Mouse (Mus musculus) forebrain, postnatal 0 days (tissue): ENCODE results near the gene Kcnn1. TPM values are rescaled to one million over a fixed set of nuclear protein-coding genes. Genes with fewer than 3 reads are reported as not detected.

Experiments used
- ATAC-seq: fragments of 200-750 bp; cut with Nextera tagmentation; 2 replicates; pipeline ENCODE4 v1.8.0; 2017; ENCODE audit warnings: mild to moderate bottlenecking, moderate library complexity
- DNase-seq: peaks from one replicate; pipeline ENCODE4 v3.0.0-alpha.2; 2015
- H3K27ac ChIP-seq: fragments of 300-500 bp; sonication (generic); 2 replicates; pipeline ENCODE4 v1.5.1; 2014; ENCODE audit warnings: low read depth, mild to moderate bottlenecking, antibody characterized with exemption, low read length, moderate library complexity, mixed read lengths
- H3K27me3 ChIP-seq: fragments of 300-500 bp; sonication (generic); 2 replicates; pipeline ENCODE4 v1.6.1; 2014; ENCODE audit warnings: mild to moderate bottlenecking, low read length, mixed read lengths; ENCODE audit not compliant: insufficient read depth
- H3K36me3 ChIP-seq: fragments of 300-500 bp; sonication (generic); 2 replicates; pipeline ENCODE4 v1.6.1; 2014; ENCODE audit warnings: mild to moderate bottlenecking, moderate library complexity; ENCODE audit not compliant: insufficient read depth
- H3K4me1 ChIP-seq: fragments of 300-500 bp; sonication (generic); 2 replicates; pipeline ENCODE4 v1.6.1; 2014; ENCODE audit warnings: antibody characterized with exemption; ENCODE audit not compliant: insufficient read depth
- H3K4me2 ChIP-seq: fragments of 300-500 bp; sonication (generic); 2 replicates; pipeline ENCODE4 v1.6.1; 2014; ENCODE audit warnings: low read depth, mild to moderate bottlenecking, moderate library complexity
- H3K4me3 ChIP-seq: fragments of 300-500 bp; sonication (generic); 2 replicates; pipeline ENCODE4 v1.5.1; 2014; ENCODE audit warnings: low read depth, low read length, mixed read lengths
- H3K9ac ChIP-seq: fragments of 300-500 bp; sonication (generic); 2 replicates; pipeline ENCODE4 v1.6.1; 2014; ENCODE audit warnings: mild to moderate bottlenecking
- H3K9me3 ChIP-seq: fragments of 300-500 bp; sonication (generic); 2 replicates; pipeline ENCODE4 v1.6.1; 2016; ENCODE audit warnings: low read length
- CTCF ChIP-seq: sonication (generic); IDR thresholded peaks from 2 replicates; pipeline ENCODE4 v1.5.1; 2016; ENCODE audit warnings: antibody characterized with exemption, control low read depth, low read depth
- WGBS: fragments of 180-500 bp; shearing (Covaris S2); extraction: QIAGEN DNeasy Blood & Tissue Kit; methylation state at CpG from one replicate; pipeline ENCODE4 v1.1.7; 2014; 5-methylcytosine and 5-hydroxymethylcytosine counted together
- polyA plus RNA-seq: library from polyadenylated mRNA; unstranded; fragments of >200 nt; fragmentation: Nextera tagmentation; extraction: Ambion mirVana; gene quantifications from 2 replicates; pipeline ENCODE4 v1.2.1, GENCODE M21; 2015
- total RNA-seq: library from RNA; depleted of rRNA; stranded (reverse); fragments of >200 nt; gene quantifications from 2 replicates; pipeline ENCODE4 v1.2.3, GENCODE M21; 2014

Gene Kcnn1
- total and polyA plus RNA-seq, 2 experiments from 2014 or later: 9.8 to 20.5 TPM

DNA sequence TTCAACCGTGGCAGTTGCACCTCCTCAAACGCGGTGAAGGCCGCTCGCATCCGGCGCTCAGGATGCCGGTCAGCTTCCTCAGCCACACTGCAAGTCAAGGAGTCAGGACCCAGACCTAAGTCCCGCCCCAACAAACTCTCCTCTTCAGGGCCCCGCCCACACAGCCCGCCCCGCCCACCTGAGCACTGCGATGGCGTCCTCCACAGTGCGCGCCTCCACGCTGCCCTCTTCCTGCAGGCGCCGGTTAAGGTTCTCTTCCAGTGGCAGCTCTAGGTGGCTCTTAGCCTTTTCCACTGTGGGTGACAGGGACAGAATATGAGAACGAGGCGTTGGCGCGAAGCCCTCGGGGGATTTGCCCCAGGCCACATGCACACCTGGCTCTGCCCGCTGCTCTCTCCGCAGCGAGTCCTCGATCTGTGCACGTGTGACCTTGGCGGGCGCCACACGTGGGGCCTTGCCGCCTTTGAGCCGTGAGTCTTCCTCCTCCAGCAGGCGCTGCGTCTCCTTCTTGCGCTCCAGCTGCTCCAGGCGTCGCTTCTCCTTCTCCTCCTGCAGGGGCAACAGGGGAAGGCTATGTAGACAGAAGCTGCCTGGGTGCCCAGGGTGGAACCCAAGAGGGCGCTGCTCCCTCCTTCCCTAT, 5.6 kb upstream of the Kcnn1 start:
- DNase-seq (peak; percentile 41), ATAC-seq (no peak)
- 21% methylated on average over 40 of the region's 40 CpGs for WGBS
- H3K9me3 ChIP-seq: no peaks in the 10 kb centered on the region
- peaks cover 23% of the 10 kb centered on the region for H3K4me1 ChIP-seq
- peak overlapping the region; percentile 8 for H3K4me2 ChIP-seq
- 0 out of 2 replicates have a peak, but pooled peaks cover 8% of the 10 kb centered on the region for H3K36me3 ChIP-seq
- TF ChIP-seq CTCF: no peak; the same call in none of the 2 replicates
- H3K27me3 ChIP-seq: no peaks in the 10 kb centered on the region
- peak overlapping the region; percentile 35 for H3K9ac ChIP-seq
- peak overlapping the region; percentile 64 for H3K27ac ChIP-seq
- H3K4me3 ChIP-seq: no peak overlapping the region

GRCm38 (mm10) chr8:70866566-70866965, 3.5 kb upstream of the Kcnn1 start:
- DNase-seq (no peak), ATAC-seq (no peak)
- Histone ChIP-seq H3K36me3 (0 out of 2 replicates have a peak, but pooled peaks cover 8% of the 10 kb centered on the region), H3K4me3 (no peak overlapping the region), H3K9ac (no peak overlapping the region), H3K9me3 (no peaks in the 10 kb centered on the region), H3K27me3 (no peaks in the 10 kb centered on the region), H3K27ac (no peak overlapping the region), H3K4me2 (no peak overlapping the region), H3K4me1 (peaks cover 18% of the 10 kb centered on the region)
- WGBS: 82% methylated on average over 7 of the region's 7 CpGs
- TF ChIP-seq CTCF: no peak

- H3K9ac ChIP-seq: peak overlapping the region; percentile 42; the same call in 1 of the 2 replicates
- ATAC-seq (peak; percentile 5), DNase-seq (no peak)
- 5% methylated on average over 12 of the region's 12 CpGs for whole genome bisulfite sequencing
- TF ChIP-seq CTCF: no peak
- H3K9me3 ChIP-seq: no peaks in the 10 kb centered on the region
- H3K27ac ChIP-seq: peak overlapping the region; percentile 92
- peak overlapping the region; percentile 90 for H3K4me2 ChIP-seq
- H3K4me3 ChIP-seq: peak overlapping the region; percentile 49
- no peaks in the 10 kb centered on the region for H3K27me3 ChIP-seq
- 0 out of 2 replicates have a peak, but pooled peaks cover 8% of the 10 kb centered on the region for H3K36me3 ChIP-seq
- H3K4me1 ChIP-seq: peaks cover 18% of the 10 kb centered on the region
Observed at GRCm38 (mm10) chr8:70866001-70866520, 3.0 kb upstream of the Kcnn1 start.

DNA sequence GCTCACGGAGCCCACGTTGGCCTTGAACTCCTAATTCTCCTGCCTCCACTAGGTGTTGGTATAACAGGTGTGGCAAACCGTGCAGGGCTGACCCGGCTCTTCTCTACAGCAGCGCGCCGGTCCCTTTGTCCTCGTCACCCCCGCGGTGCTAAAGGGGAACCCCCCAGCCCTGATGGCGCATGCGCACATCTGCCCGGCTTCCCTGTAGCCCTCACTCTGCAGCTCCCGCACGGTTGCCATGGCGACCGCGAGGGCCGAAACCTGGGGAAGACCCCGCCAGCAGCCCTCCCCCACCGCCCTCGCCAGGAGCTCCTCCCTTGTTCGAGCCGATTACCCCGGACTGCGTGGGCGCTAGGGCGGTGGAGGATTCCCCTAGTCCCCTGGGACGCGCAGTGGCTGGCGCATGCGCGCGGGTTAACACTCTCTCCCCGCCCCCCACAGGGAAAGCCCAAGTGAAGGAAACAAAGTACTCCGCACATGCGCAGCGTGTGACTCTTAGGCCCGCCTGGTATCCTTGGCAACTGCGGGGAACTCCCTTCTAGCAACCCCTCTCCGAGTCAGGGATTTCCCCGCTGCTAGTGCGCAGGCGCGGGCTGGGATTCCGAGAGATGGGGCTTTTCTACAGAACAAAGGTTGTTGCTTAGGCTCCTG, 2.4 kb upstream of the Kcnn1 start:
- peak overlapping the region; percentile 90 for H3K4me2 ChIP-seq
- WGBS: under 1% methylated on average over 46 of the region's 46 CpGs
- 0 out of 2 replicates have a peak, but pooled peaks cover 8% of the 10 kb centered on the region for H3K36me3 ChIP-seq
- no peak; the same call in 1 of the 2 replicates for TF ChIP-seq CTCF
- H3K4me1 ChIP-seq: peaks cover 18% of the 10 kb centered on the region
- ATAC-seq: peak; percentile 87
- H3K27ac ChIP-seq: peak overlapping the region; percentile 92
- peak overlapping the region; percentile 65 for H3K9ac ChIP-seq
- peak overlapping the region; percentile 49 for H3K4me3 ChIP-seq
- H3K27me3 ChIP-seq: no peaks in the 10 kb centered on the region
- H3K9me3 ChIP-seq: no peaks in the 10 kb centered on the region
- DNase-seq: peak; percentile 100

DNA sequence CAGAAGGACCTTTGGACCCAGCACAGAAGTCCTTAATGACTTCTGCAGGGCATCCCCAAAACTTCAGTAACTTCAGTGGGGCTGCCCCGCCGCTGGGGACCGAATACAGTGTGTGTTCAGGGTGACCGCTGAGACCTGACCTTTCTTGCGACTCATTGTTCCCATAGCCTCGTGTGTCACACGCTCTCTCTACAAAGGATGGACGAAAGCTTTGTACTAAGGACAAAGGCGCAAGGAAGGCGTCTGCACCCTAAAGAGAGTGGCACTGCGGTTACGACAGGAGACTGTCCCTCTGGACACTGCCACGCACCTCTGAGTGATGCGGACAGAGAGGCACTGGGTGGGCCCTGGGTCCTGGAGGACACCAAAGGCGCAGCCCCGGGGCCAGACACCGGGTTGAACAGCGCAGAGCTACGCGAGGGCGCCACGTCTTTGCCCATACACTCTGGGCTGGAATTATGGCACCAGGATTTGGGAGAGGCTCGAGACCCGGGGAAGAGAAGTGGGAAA, 1.7 kb upstream of the Kcnn1 start:
- WGBS: 2% methylated on average over 24 of the region's 24 CpGs
- Histone ChIP-seq H3K27ac (peak overlapping the region; percentile 92), H3K9me3 (no peaks in the 10 kb centered on the region), H3K27me3 (no peaks in the 10 kb centered on the region), H3K4me2 (peak overlapping the region; percentile 90), H3K4me3 (peak overlapping the region; percentile 49), H3K4me1 (peaks cover 18% of the 10 kb centered on the region), H3K36me3 (0 out of 2 replicates have a peak, but pooled peaks cover 8% of the 10 kb centered on the region), H3K9ac (peak overlapping the region; percentile 65)
- DNase-seq (no peak), ATAC-seq (no peak; the same call in 1 of the 2 replicates)
- TF ChIP-seq CTCF: no peak

- no peak for TF ChIP-seq CTCF
- Histone ChIP-seq H3K27me3 (no peaks in the 10 kb centered on the region), H3K4me1 (peaks cover 15% of the 10 kb centered on the region), H3K4me3 (peak overlapping the region; percentile 49), H3K36me3 (0 out of 2 replicates have a peak, but pooled peaks cover 8% of the 10 kb centered on the region), H3K9ac (peak overlapping the region; percentile 65), H3K4me2 (peak overlapping the region; percentile 90), H3K27ac (peak overlapping the region; percentile 92), H3K9me3 (no peaks in the 10 kb centered on the region)
- ATAC-seq (no peak), DNase-seq (peak; percentile 67)
- 2% methylated on average over 46 of the region's 46 CpGs for WGBS
Observed at GRCm38 (mm10) chr8:70863956-70864711, 1.1 kb upstream of the Kcnn1 start.
